Mouse (Mus musculus) urinary bladder, postnatal 14 days (tissue): Measurements from ENCODE around the gene Cog4.
"Not testable (repeated sequence)": the region's sequence is repeated elsewhere in the genome, so short reads cannot be mapped to it uniquely, and the experiment has no call there.

Experiments
- DNase-seq: peaks from one replicate; pipeline ENCODE4 v3.0.0; 2021; ENCODE audit warnings: low spot score

Cog4 gene

GRCm38 (mm10) chr8:110828511-110828910 is 17.9 kb upstream of the Cog4 start:
- no peak for DNase-seq

GRCm38 (mm10) chr8:110831956-110832355 is 14.4 kb upstream of the Cog4 start:
- DNase-seq, result no peak

GRCm38 (mm10) chr8:110842012-110842574 is 4.3 kb upstream of the Cog4 start:
- no peak for DNase-seq

GRCm38 (mm10) chr8:110843207-110843606 is 3.2 kb upstream of the Cog4 start:
- DNase-seq, result no peak

GRCm38 (mm10) chr8:110844941-110845340 is 1.5 kb upstream of the Cog4 start:
- DNase-seq, result no peak

GRCm38 (mm10) chr8:110845821-110846404 is 487 bp upstream of the Cog4 start:
- no peak for DNase-seq

GRCm38 (mm10) chr8:110847171-110847549 is 760 bp downstream of the Cog4 start:
- no peak for DNase-seq

- no peak for DNase-seq
Observed at GRCm38 (mm10) chr8:110847645-110848495, 1.5 kb downstream of the Cog4 start.

GRCm38 (mm10) chr8:110851186-110851585 is 4.8 kb downstream of the Cog4 start:
- no peak for DNase-seq

- DNase-seq, result not testable (repeated sequence)
Observed at GRCm38 (mm10) chr8:110856073-110856472, 9.7 kb downstream of the Cog4 start.

GRCm38 (mm10) chr8:110856760-110857461 is 10.5 kb downstream of the Cog4 start:
- DNase-seq, result no peak

- DNase-seq, result no peak
Observed at GRCm38 (mm10) chr8:110859651-110860501, 13.5 kb downstream of the Cog4 start.

- DNase-seq, result not testable (repeated sequence)
Observed at GRCm38 (mm10) chr8:110861347-110862025, 15.1 kb downstream of the Cog4 start.

- DNase-seq, result no peak
Observed at GRCm38 (mm10) chr8:110870501-110870900, 24.1 kb downstream of the Cog4 start.

GRCm38 (mm10) chr8:110877862-110878261 is 31.5 kb downstream of the Cog4 start:
- no peak for DNase-seq

- DNase-seq, result no peak
Observed at GRCm38 (mm10) chr8:110881741-110882310, 35.4 kb downstream of the Cog4 start.

- no peak for DNase-seq
Observed at GRCm38 (mm10) chr8:110883824-110884223, 37.4 kb downstream of the Cog4 start.

GRCm38 (mm10) chr8:110886634-110887033 is 40.2 kb downstream of the Cog4 start:
- DNase-seq, result no peak

- DNase-seq, result no peak
Observed at GRCm38 (mm10) chr8:110887551-110887950, 41.2 kb downstream of the Cog4 start.

- DNase-seq, result no peak
Observed at GRCm38 (mm10) chr8:110888441-110888840, 42.0 kb downstream of the Cog4 start.

GRCm38 (mm10) chr8:110888860-110889259 is 42.5 kb downstream of the Cog4 start:
- DNase-seq, result no peak
